Mouse (Mus musculus) Patski (cell line): Measurements from ENCODE around the gene Gps2. TPM values are rescaled to one million over a fixed set of nuclear protein-coding genes. Genes with fewer than 3 reads are reported as not detected.
"Not testable (repeated sequence)": the region's sequence is repeated elsewhere in the genome, so short reads cannot be mapped to it uniquely, and the experiment has no call there.

ENCODE experiments used
- ATAC-seq: fragments of 100-300 bp; one replicate; pipeline ENCODE4 v1.8.0; 2021
- CTCF ChIA-PET: fragments of 350-600 bp; sonication (Branson Sonifier 250); formaldehyde crosslinking; loops from one replicate; lab custom pipeline; 2022; ENCODE audit warnings: inconsistent platforms; lab: Charles Lee
- POLR2A ChIA-PET: fragments of 350-600 bp; sonication (Branson Sonifier 250); formaldehyde crosslinking; loops from one replicate; lab custom pipeline; 2022; ENCODE audit warnings: antibody characterized with exemption, inconsistent platforms; lab: Charles Lee
- DNase-seq: peaks from one replicate; pipeline ENCODE4 v3.0.0-alpha.2; 2011; ENCODE audit warnings: low read depth, low spot score
- H3K27me3 ChIP-seq: fragments of 371-371 bp; one replicate; pipeline ENCODE4 v1.5.1; 2021
- CTCF ChIP-seq: fragments of 100-300 bp; IDR thresholded peaks from one replicate; pipeline ENCODE4 v1.5.1; 2021
- in situ Hi-C: fragments of 300-500 bp; cut with MboI; formaldehyde crosslinking; loops from 3 replicates; pipeline ENCODE4 v1.11.1; 2018; ENCODE audit warnings: low pct_unique_long_range_greater_than_20kb, mixed read lengths
- polyA plus RNA-seq: library from polyadenylated mRNA; unstranded; gene quantifications from one replicate; pipeline ENCODE4 v1.2.3, GENCODE M21; 2021

The Gps2 gene
- polyA plus RNA-seq, 1 experiment from 2014 or later, result 55.6 TPM

GRCm38 (mm10) chr11:69914372-69914764, 680 bp downstream of the Gps2 start:
- in situ Hi-C loops, result no loop called here
- POLR2A ChIA-PET, result interaction anchor here (0.7 kb wide), 1 partner anchor 32 kb away, joined by 3 read pairs; no protein-coding TSS in a partner anchor
- H3K27me3 ChIP-seq, result no peaks in the 10 kb centered on the region
- CTCF ChIA-PET, result interaction anchor here (1.0 kb wide), 1 partner anchor 25 kb away, joined by 3 read pairs; no protein-coding TSS in a partner anchor
- ATAC-seq, result no peak
- no peak for TF ChIP-seq CTCF
- DNase-seq, result no peak

- DNase-seq (no peak), ATAC-seq (no peak)
- no peaks in the 10 kb centered on the region for H3K27me3 ChIP-seq
- no peak for TF ChIP-seq CTCF
- in situ Hi-C loops, result no loop called here
- ChIA-PET CTCF (interaction anchor here (1.0 to 1.1 kb wide), 2 partner anchors 26 to 28 kb away, joined by 3 read pairs; no protein-coding TSS in a partner anchor), POLR2A (no interaction called here)
These were observed 1.3 kb downstream of the Gps2 start for GRCm38 (mm10) chr11:69914917-69915430.

GRCm38 (mm10) chr11:69915667-69916627, 2.3 kb downstream of the Gps2 start:
- in situ Hi-C loops, result no loop called here
- TF ChIP-seq CTCF, result no peak
- ATAC-seq (no peak), DNase-seq (no peak)
- H3K27me3 ChIP-seq, result no peaks in the 10 kb centered on the region
- POLR2A ChIA-PET, result no interaction called here
- CTCF ChIA-PET, result interaction anchor here (1.1 kb wide), 1 partner anchor 29 kb away, joined by 3 read pairs; no protein-coding TSS in a partner anchor

- ATAC-seq, DNase-seq, in situ Hi-C loops, CTCF ChIA-PET, H3K27me3 ChIP-seq: not testable (repeated sequence)
- POLR2A ChIA-PET, result interaction anchor here (0.6 kb wide), 2 partner anchors 35 to 193 kb away, joined by 3 to 4 read pairs; no protein-coding TSS in a partner anchor
These were observed 3.1 kb downstream of the Gps2 start for GRCm38 (mm10) chr11:69916652-69917378.

GRCm38 (mm10) chr11:69917379-69917948, 3.8 kb downstream of the Gps2 start:
- DNase-seq (no peak), ATAC-seq (no peak)
- in situ Hi-C loops, result no loop called here
- ChIA-PET CTCF (no interaction called here), POLR2A (interaction anchor here (0.6 kb wide), 2 partner anchors 36 to 194 kb away, joined by 3 to 4 read pairs; no protein-coding TSS in a partner anchor)
- TF ChIP-seq CTCF, result no peak
- no peaks in the 10 kb centered on the region for H3K27me3 ChIP-seq

- TF ChIP-seq CTCF, result no peak
- DNase-seq (no peak), ATAC-seq (no peak)
- ChIA-PET CTCF (no interaction called here), POLR2A (no interaction called here)
- in situ Hi-C loops, result no loop called here
- H3K27me3 ChIP-seq, result no peaks in the 10 kb centered on the region
These were observed 4.4 kb downstream of the Gps2 start for GRCm38 (mm10) chr11:69918118-69918517.

GRCm38 (mm10) chr11:69919053-69919452, 5.4 kb downstream of the Gps2 start:
- in situ Hi-C loops, result no loop called here
- no peak for DNase-seq
- no peaks in the 10 kb centered on the region for H3K27me3 ChIP-seq
- TF ChIP-seq CTCF, result no peak
- no peak for ATAC-seq
- ChIA-PET CTCF (interaction anchor here (1.2 kb wide), 1 partner anchor 11 kb away, joined by 3 read pairs; no protein-coding TSS in a partner anchor), POLR2A (interaction anchor here (1.7 kb wide), 1 partner anchor 19 kb away, joined by 6 read pairs; the partner anchor contains the start of genes 2810408A11Rik and Neurl4)

GRCm38 (mm10) chr11:69919661-69920265, 6.1 kb downstream of the Gps2 start:
- ATAC-seq (peak; percentile 7), DNase-seq (peak; percentile 64)
- POLR2A ChIA-PET, result interaction anchor here (0.5 to 2.6 kb wide), 3 partner anchors 17 to 102 kb away, joined by 6 to 7 read pairs (median 7); partner anchors contain the start of genes 2810408A11Rik and Neurl4
- TF ChIP-seq CTCF, result no peak
- CTCF ChIA-PET, result interaction anchor here (1.0 to 1.2 kb wide), 2 partner anchors 11 to 42 kb away, joined by 3 read pairs; partner anchors contain the start of gene Tmem95
- in situ Hi-C loops, result no loop called here
- no peaks in the 10 kb centered on the region for H3K27me3 ChIP-seq
